Mouse (Mus musculus) megakaryocyte-erythroid progenitor cell, adult 5-6 weeks (primary cell): ENCODE data around the gene Tsks. TPM values are rescaled to one million over a fixed set of nuclear protein-coding genes. Genes with fewer than 3 reads are reported as not detected.

Experiments used
- ATAC-seq: replicated peaks from 2 replicates; pipeline ENCODE4 v1.8.0; 2016; ENCODE audit warnings: mild to moderate bottlenecking, inconsistent platforms; ENCODE audit not compliant: severe bottlenecking, poor library complexity, low FRiP score, low TSS enrichment
- total RNA-seq, 2 experiments: library from RNA; stranded (forward) in 1 of 2; stranded (reverse) in 1 of 2; fragments of 200-1000, 215-1000 nt in 1 of 2; fragments of >200 nt in 1 of 2; fragmentation: Nextera tagmentation in 1 of 2; gene quantifications; 2 replicates each; pipeline ENCODE4 v1.2.3; 2014 to 2017

Gene Tsks
- total RNA-seq, 2 experiments from 2014 or later = not detected

DNA sequence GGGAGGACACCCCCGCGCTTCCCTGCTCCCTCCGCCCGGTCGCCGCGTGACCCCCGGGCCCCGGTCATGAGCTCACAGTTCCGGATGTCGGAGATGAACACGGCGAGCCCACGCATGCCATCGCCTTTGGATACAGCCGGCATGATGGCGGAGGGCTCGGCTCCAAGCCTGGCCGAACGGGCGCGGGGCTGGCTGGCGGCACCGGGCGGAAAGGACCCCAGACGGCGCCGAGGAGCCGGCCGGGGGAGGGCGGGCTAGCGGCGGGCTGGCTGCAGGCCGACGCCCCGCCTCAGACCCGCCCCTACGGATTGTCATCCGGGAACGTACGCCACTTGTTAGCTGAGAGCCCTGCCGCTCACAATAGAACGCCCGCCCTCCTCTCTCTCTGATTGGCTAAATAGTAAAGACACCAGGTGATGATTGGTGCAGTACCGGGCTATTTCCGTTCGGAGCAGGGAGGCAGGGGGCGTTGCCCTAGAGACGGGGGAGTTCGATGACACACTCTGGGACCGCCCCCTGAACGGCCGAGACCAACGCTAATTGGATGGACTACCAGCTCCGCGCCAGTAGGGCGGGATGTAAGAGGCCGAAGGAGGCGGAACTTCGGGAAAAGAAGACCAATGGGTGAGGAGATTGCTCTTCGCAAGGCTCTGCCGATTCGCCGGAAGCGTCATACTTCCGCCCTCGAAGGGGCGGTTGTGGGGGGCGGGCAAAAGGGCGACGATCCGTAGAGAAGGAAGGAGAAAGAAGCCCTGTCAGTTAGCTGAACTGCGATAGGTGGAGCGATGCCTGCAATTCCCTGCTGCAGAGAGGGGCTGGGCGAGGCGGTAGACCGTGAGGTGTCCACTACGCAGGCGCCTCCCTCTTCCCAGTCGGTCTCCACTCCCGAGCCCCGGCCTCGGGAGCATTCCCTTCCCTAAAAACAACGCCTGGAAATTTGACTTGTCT is 13.5 kb upstream of the Tsks start, which contains the start of gene Ap2a1:
Ap2a1 (minus strand) TSS at position 293 of the 948 bp plus-strand sequence.
- peak; percentile 92 for ATAC-seq

DNA sequence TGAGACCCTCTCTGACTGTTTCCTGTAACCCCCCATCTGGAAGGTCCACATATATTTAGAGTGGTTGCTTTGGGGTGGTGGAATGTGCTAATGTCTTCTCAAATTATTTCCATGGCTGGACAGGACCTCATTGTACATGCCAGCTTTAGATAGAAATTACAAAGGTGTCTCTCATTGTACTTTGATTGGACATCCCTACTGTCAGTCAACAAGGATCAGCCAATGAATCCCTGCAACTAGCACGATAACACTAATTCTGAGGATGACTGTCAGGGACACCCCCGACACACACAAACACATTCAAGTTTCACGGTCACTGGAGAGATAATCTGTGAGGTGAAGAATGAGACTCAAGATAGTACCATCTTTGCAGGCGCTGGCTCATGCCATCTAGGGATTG is 4.3 kb upstream of the Tsks start:
- no peak for ATAC-seq

DNA sequence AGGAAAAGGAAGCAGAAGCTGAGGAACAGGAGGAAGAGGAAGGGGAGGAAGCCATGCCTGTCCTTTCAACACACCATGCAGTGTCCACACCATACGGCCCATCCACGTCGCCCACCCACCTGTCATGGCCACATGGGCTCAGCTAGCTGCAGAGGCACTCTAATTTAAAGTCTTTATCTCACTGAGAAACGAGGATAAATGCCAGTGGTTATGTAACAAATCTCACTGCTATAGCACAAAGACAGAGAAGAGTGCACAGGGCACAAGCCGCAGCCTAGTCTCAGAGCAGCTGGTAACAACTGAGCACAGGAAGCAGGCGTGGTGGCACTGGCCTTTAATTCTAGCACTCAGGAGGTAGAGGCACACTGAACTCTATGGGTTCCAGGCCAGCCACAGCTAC is 6.9 kb downstream of the Tsks start:
- no peak for ATAC-seq

DNA sequence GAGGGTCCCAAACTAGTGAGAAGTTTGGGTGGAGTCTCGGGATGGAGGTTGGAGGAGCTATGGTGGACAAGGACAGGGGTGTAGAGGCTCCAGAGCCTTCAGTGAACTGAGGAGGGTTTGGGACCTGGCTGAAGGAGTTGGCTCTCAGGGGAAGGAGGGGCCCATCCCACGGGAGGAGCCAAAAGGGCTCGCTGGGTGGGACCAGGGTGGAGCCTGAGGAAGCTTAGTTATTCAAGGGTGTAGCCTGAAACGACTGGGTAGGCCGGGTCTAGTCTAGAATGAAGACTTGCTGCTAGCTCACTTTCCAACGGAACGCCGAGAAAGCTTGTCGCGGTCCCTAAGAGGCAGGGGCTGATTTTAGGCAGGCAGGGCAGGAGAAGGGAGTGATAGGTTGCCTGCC is 9.0 kb downstream of the Tsks start:
- ATAC-seq = peak; percentile 82

DNA sequence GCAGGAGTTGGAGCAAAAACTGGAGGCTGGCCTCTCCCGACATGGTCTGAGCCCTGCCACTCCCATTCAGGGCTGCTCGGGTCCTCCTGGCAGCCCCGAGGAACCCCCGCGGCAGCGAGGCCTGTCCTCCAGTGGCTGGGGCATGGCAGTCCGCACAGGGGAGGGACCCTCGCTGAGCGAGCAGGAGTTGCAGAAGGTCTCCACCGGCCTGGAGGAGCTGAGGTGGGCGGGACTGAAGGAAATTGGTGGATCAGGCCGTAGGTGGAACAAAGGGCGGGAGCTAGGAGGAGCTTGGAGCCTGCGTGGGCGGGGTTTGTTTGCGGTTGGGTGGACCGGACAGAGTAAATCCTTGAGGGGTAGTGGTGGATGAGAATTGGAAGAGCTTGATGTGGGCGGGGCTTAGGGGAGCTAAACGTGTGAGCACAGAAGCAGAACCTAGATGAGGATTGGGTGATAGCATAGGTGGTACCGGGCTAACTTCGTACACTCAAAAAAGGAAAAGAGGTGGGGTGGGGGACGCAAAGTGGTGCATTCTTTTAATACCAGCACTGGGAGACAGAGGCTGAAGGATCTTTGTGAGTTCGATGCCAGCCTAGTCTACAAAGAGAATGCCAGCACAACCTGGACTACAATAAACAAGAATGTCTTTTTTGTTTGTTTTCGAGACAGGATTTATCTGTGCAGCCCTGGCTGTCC is 9.8 kb downstream of the Tsks start:
- ATAC-seq = peak; percentile 85

DNA sequence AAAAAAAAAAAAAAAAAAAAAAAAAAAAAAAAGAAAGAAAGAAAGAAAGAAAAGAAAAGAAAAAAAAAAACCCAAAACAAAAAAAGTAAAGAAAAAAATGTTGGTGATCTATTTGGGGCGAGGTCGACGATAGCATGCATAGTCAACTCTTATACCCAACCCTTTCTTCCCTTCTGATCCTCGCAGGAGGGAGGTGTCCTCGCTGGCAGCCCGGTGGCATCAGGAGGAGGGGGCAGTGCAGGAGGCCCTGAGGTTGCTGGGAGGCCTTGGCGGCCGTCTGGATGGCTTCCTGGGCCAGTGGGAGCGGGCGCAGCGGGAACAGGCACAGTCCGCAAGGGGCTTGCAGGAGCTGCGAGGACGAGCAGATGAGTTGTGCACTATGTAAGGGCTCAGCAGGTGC is 10.6 kb downstream of the Tsks start:
- no peak for ATAC-seq

DNA sequence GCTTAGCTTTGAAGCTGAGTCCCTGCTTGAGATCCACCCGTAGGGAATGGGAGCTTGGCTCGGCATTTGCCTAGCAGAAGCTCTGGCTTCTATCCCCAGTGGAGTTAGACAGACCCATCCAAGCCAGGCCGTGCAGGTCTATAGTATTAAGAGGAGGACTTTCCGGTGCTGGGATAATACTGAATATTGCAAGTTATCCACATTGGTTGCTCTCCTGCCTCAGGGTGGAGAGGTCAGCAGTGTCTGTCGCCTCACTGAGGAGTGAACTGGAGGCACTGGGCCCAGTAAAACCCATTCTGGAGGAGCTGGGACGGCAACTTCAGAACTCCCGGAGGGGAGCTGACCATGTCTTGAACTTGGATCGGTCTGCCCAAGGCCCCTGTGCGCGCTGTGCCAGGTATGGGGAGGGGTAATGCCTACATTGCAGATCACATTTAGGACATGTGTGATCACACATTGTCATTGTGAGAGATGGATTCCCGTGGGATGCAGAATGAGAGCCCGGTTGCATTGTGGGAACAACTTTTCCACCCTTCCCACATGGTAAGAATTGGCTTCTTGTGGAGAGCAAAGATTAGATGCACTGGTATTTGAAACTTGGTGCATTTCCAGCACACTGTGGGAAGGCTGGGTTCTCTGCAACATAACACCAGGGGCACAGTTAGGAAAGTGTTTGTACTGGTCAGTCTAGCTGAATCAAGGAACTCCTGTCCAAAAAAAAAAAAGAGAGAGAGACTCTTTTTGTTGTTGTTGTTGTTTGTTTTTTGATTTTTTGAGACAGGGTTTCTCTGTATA is 11.3 kb downstream of the Tsks start:
- ATAC-seq = no peak

DNA sequence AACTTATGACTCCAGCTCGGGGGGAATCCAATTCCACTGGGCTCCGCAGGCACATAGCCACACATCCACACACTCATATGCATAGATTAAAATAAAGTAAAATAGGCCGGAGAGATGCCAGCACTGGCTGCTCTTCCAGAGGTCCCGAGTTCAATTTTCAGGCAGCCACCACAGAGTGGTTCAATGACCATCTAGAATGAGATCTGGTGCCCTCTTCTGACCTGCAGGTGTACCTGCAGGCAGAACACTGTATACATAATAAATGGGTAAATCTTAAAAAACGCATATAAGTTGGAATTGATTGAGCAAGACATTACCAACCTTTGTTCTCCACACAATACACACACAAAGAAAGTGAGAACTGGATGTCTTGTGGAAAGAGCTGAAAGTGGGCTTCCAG is 12.6 kb downstream of the Tsks start:
- ATAC-seq = no peak

DNA sequence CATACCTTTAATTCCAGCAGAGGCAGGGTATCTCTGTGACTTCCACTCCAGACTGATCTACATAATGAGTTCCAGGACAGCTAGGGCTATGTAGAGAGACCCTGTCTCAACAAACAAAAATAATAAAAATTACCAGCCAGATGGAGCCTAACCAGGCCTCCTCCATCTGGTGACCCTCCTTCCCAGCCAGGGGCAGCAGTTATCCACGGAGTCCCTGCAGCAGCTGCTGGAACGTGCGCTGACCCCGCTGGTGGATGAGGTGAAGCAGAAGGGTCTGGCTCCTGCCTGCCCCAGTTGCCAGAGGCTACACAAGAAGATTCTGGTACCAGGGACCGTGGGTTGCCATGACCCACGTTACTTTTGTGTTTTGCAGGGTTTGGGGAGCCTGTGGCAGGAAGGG is 13.3 kb downstream of the Tsks start:
- no peak for ATAC-seq

DNA sequence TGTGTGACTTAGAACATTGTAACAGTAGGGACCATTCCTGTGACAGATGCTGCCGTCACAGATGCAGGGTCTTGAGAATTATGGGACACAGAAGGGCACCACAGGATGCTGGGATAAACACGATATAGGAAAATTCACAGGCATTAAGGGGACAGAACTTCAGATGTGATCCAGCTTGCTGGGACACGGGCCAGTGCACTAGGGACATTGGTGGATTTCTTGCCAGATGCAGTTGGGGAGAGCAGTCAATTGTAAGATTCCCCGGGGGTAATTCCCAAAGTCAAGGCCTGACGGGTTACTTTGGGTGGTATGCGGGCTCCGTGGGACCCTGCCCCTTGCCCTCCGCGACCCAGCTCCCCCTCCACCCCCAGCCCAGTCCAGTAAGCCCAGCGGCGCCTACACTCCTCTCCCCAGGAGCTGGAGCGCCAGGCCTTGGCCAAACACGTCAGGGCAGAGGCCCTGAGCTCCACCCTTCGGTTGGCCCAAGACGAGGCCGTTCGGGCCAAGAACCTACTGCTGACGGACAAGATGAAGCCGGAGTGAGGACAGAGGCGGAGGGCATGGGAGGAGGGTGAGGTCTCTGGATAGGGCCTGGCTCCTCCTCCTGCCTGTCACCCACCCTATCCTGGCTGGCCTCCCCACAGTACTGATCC is 14.3 kb downstream of the Tsks start:
- ATAC-seq = no peak

DNA sequence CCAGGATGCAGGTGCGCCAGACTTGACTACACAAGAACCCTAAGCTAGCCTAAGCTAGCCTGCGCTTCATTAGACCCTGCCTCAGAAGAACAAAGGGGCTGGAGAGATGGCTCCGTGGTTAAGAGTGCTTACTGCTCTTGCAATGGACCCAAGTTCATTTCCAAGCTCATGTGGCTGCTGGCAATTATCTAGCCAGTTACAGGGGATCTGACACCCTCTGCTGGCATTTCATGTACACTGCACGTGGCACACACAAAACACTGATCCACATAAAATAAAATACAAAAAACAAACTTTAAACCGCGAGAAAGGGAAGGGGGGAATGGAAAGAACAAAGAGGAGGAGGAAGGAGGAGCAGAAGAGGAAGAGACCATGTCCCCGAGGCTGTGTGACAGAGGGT is 15.2 kb downstream of the Tsks start:
- 0 out of 2 replicates have a peak, but pooled peaks have one; percentile 42 for ATAC-seq

DNA sequence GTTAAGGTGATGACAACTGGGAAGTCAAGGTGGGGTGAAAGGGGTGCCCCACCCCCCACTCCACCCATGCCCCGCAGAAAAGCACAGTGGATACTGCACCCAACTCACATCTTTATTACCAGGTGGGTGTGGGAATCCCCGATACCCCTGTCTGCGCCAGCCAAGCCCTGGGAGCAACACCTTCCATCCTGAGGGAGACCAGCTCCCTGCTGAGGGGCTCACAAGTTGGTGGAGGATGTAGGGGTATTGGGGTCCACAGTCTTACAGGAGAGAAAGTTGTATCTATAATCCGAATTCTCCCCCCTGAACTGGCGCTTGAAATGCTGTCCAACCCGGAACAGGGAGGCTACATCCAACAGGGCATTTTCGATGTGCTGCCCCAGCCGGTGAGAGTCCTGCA is 16.3 kb downstream of the Tsks start:
- no peak for ATAC-seq

DNA sequence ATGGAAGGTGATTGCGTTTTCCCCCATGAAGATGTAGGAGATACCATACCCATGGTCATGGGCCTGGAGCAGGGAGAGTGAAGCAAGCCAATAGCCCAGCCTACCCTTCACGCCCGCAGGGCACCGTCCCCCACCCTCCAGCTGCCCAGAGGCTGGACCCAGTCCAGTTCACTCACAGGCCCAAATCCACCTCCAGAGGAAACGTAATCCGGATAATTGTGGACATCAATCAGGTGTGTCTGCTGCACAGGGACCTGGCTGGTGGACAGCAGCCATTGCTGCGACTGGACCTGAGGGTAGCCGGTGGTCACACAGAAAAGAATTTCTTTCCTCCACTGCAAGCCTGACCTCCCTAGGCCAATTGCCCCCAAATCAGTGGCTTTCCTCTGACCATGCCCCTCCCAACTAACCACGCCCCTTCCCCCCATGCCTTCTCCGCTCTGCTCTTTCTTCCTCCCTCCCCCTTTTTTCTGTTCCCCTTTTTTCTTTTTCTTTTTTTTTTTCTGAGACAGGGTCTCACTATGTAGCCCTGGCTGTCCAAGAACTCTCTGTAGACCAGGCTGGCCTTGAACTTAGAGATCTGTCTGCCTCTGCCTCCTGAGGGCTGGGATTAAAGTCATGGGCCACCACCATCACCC is 17.0 kb downstream of the Tsks start:
- no peak for ATAC-seq

DNA sequence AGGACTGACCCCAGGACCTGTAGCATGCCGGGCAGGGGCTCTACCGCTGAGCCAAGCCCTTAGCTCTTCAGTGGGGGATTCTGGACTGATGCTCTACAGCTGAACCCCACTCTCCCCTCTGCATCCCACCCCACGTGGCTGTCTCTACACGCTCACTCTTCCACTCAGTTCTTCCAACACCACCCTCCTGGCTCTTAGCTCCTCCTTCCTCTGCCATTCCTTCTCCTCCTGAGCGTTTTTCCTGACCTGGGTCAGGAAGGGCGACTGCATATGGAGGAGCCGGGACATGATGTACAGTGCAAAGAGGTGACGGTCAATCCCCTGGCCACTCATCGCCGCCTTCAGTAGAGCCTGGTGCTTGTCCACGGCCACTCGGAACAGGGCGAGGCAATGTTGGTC is 17.5 kb downstream of the Tsks start:
- no peak for ATAC-seq

DNA sequence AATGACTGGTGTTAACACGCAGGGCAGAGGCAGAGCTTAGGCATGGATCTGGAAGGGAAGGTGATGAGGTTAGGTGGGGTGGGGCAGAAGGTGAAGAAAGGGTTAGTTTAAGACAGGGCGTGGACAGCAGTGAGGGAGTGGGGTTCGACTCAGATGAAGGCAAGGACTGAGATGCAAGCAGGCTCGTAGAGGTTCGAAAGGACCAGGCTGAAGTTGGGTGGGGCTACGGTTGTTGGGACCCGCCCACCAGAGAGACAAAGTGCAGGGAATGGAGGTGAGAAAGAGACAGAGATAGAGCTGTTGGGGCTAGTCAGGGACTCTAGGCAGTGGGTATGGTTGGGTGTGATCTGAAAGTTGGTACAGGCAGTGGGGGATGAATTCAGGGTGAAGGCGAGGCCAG is 19.3 kb downstream of the Tsks start:
- ATAC-seq = no peak

DNA sequence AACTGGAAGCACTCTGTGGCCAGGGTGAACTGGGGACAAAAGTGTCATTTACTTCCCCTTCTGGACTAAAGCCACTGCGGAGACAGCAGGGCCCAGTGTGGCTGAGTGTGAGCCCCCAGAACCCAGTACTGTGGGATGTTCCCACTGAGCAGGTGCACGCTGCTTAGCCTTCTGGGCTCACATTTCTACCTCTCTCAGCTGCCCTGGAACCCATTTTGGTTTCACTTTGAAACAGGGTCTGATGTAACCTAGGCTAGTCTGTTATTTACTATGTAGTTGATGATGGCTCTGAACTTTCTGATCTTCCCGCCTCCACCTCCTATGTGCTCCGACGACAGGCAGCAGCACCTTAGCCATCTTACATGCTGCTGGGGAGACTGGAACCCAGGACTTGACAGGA is 19.8 kb downstream of the Tsks start:
- ATAC-seq = no peak

DNA sequence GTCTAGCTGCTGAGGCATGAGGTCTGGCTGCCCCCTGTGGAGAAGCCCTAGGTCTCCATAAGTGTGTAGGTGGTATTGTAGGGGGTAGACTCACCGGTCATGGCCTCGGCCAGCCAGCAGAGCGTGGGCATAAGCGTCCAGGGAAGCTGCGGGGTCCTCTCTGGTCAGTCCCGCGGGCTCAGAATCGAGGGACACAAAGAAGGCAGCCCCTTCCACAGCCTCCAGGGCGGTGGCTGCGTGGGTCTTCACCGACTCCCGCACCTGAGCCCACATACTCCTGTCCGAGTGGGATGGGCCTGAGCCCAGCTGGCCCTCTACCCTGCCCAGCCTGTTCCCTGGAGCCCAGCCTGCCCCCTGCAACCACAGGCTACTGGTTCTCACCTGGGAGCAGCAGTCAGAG is 22.0 kb downstream of the Tsks start:
- ATAC-seq = no peak

DNA sequence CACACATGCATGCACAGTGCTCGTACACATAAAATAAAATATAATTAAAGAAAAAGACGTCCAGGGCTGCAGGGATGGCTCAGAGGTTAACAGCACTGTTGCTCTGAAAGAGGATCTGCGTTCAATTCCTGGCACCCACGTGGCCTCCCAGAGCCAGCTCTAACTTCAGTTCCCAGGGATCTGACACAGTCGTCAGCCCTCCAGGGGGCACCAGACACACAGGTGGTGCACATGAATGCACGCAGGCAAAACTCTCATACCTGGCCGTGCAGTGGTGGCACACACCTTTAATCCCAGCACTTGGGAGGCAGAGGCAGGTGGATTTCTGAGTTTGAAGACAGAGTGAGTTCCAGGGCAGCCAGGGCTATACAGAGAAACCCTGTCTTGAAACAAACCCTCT is 23.0 kb downstream of the Tsks start:
- ATAC-seq = no peak

DNA sequence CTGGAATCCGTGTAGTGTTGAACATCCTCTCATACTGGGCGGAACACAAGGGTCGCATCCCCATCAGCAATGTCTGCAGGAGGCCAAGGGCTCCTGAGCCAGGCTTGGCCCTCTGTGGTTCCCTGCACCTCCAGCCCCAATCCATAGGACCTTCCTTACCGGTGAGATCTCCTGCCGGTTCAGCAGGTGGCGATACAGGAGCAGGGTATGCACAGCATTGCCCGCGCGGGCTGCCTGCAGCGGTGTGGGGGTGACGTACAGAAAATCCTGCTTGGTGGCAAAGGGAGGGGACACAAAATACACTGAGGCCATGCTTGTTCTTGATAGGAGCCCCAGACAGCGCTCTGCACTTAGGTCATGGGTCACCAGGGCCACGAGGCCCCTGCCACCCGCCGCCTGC is 23.6 kb downstream of the Tsks start:
- no peak for ATAC-seq
